Mouse (Mus musculus): ENCODE data around the gene F3. TPM values are rescaled to one million over a fixed set of nuclear protein-coding genes. Genes with fewer than 3 reads are reported as not detected.
"Not testable (repeated sequence)": the region's sequence is repeated elsewhere in the genome, so short reads cannot be mapped to it uniquely, and the experiment has no call there.

F3 gene
- total and polyA plus RNA-seq, 3 experiments = not detected

- no peak for TF ChIP-seq USF2 (IDR thresholded peaks at IDR 0.05; ENCODE audit: borderline replicate concordance in 1 of 2, insufficient read depth in 1 of 2, low read depth in 1 of 2, low read length in 2 of 2)
- TF ChIP-seq MAX (IDR thresholded peaks at IDR 0.05; ENCODE audit: low read length) = no peak
- peak; percentile 58 for TF ChIP-seq GATA1 (IDR thresholded peaks at IDR 0.05; ENCODE audit: low read depth, low read length)
- TF ChIP-seq KAT2A (conservative IDR thresholded peaks at IDR 0.05; ENCODE audit: low read depth, low read length) = no peak
- peak; percentile 86 for TF ChIP-seq ETS1 (IDR thresholded peaks at IDR 0.05; ENCODE audit: low read depth, low read length)
- TF ChIP-seq CHD2 (IDR thresholded peaks at IDR 0.05; ENCODE audit: low read length) = no peak
- no peak for TF ChIP-seq MAFK (IDR thresholded peaks at IDR 0.05; ENCODE audit: borderline replicate concordance, low read depth, low read length)
- no peak for TF ChIP-seq UBTF (IDR thresholded peaks at IDR 0.05; ENCODE audit: borderline replicate concordance, insufficient read depth, low read depth, low read length)
- no peak for TF ChIP-seq BHLHE40 (IDR thresholded peaks at IDR 0.05; ENCODE audit: borderline replicate concordance, low read depth, low read length)
- TF ChIP-seq MXI1 (IDR thresholded peaks at IDR 0.05; ENCODE audit: low read depth, low read length) = no peak
- no peak for TF ChIP-seq ZNF384 (IDR thresholded peaks at IDR 0.05; ENCODE audit: low read depth, low read length)
- no peak for TF ChIP-seq GABPA (IDR thresholded peaks at IDR 0.05; ENCODE audit: low read depth, low read length)
- TF ChIP-seq MAZ (IDR thresholded peaks at IDR 0.05; ENCODE audit: low read depth, low read length) = no peak
- no peak for TF ChIP-seq MYC (IDR thresholded peaks at IDR 0.05; ENCODE audit: low read depth, low read length)
- no peak for TF ChIP-seq SMC3 (IDR thresholded peaks at IDR 0.05; ENCODE audit: low read depth, low read length)
- TF ChIP-seq TCF12 (IDR thresholded peaks at IDR 0.05; ENCODE audit: low read depth, low read length) = 0 out of 2 replicates have a peak, but pooled peaks have one; percentile 20
- TF ChIP-seq ZKSCAN1 (IDR thresholded peaks at IDR 0.05; ENCODE audit: low read depth, low read length) = no peak
- no peak for TF ChIP-seq USF1 (IDR thresholded peaks at IDR 0.05; ENCODE audit: low read depth, low read length)
- TF ChIP-seq MYB (IDR thresholded peaks at IDR 0.05; ENCODE audit: low read depth, low read length) = peak; percentile 65
- no peak for TF ChIP-seq NELFE (IDR thresholded peaks at IDR 0.05; ENCODE audit: low read depth, low read length)
- TF ChIP-seq CTCF (IDR thresholded peaks at IDR 0.05 in 2 of 3, conservative IDR thresholded peaks at IDR 0.05 in 1 of 3; ENCODE audit: control insufficient read depth in 1 of 3, insufficient read depth in 1 of 3, low read depth in 2 of 3, low read length in 3 of 3, poor library complexity in 1 of 3, severe bottlenecking in 1 of 3) = no peak
- TF ChIP-seq SIN3A (IDR thresholded peaks at IDR 0.05; ENCODE audit: low read length) = peak; percentile 72; the same call in 1 of the 2 replicates
- TF ChIP-seq JUND (IDR thresholded peaks at IDR 0.05; ENCODE audit: low read depth, low read length) = no peak
- TF ChIP-seq TAL1 (IDR thresholded peaks at IDR 0.05; ENCODE audit: low read length) = no peak
Measured at GRCm38 (mm10) chr3:121766818-121767217, 43.5 kb downstream of the F3 start (continued).

- no peak overlapping the region for H3K9ac ChIP-seq (ENCODE audit: control insufficient read depth, low read depth, low read length, poor library complexity, severe bottlenecking)
- TF ChIP-seq MAZ (IDR thresholded peaks at IDR 0.05; ENCODE audit: low read depth, low read length) = no peak
- TF ChIP-seq BHLHE40 (IDR thresholded peaks at IDR 0.05; ENCODE audit: borderline replicate concordance, low read depth, low read length) = no peak
- TF ChIP-seq CHD1 (IDR thresholded peaks at IDR 0.05; ENCODE audit: low read depth, low read length) = no peak
- TF ChIP-seq MYC (IDR thresholded peaks at IDR 0.05; ENCODE audit: low read depth, low read length) = no peak
- no peak for TF ChIP-seq USF2 (IDR thresholded peaks at IDR 0.05; ENCODE audit: borderline replicate concordance in 1 of 2, insufficient read depth in 1 of 2, low read depth in 1 of 2, low read length in 2 of 2)
- no peak for TF ChIP-seq E2F4 (IDR thresholded peaks at IDR 0.05; ENCODE audit: borderline replicate concordance, low read depth, low read length)
- TF ChIP-seq NELFE (IDR thresholded peaks at IDR 0.05; ENCODE audit: low read depth, low read length) = no peak
- TF ChIP-seq GABPA (IDR thresholded peaks at IDR 0.05; ENCODE audit: low read depth, low read length) = no peak
- no peak for TF ChIP-seq GATA1 (IDR thresholded peaks at IDR 0.05; ENCODE audit: low read depth, low read length)
- TF ChIP-seq ZNF384 (IDR thresholded peaks at IDR 0.05; ENCODE audit: low read depth, low read length) = no peak
- no peak overlapping the region for H3K27ac ChIP-seq (ENCODE audit: control insufficient read depth, low read depth, low read length)
- H3K79me2 ChIP-seq (ENCODE audit: control insufficient read depth, insufficient read depth, low read length, poor library complexity) = no peaks in the 10 kb centered on the region
- H3K4me1 ChIP-seq (ENCODE audit: control insufficient read depth in 1 of 2, insufficient read depth in 2 of 2, low read length in 2 of 2) = peaks cover 16 to 27% of the 10 kb centered on the region in 2 experiments
- no peak for DNase-seq (ENCODE audit: low read depth, low spot score)
- no peak overlapping the region for H3K4me3 ChIP-seq (ENCODE audit: control insufficient read depth in 1 of 2, insufficient read depth in 1 of 2, low read depth in 2 of 2, low read length in 2 of 2)
- no peaks in the 10 kb centered on the region for H3K27me3 ChIP-seq (ENCODE audit: control insufficient read depth in 1 of 2, insufficient read depth in 2 of 2, low read length in 2 of 2)
- no peaks in the 10 kb centered on the region for H3K9me3 ChIP-seq (replicated peaks; ENCODE audit: insufficient read depth, low read length)
- peaks cover 4 to 20% of the 10 kb centered on the region in 2 experiments for H3K36me3 ChIP-seq (ENCODE audit: control insufficient read depth in 1 of 2, insufficient read depth in 2 of 2, low read length in 2 of 2)
Measured at GRCm38 (mm10) chr3:121768770-121769169, 45.4 kb downstream of the F3 start.

- DNase-seq (ENCODE audit: low read depth, low spot score); H3K4me3 ChIP-seq (ENCODE audit: control insufficient read depth in 1 of 2, insufficient read depth in 1 of 2, low read depth in 2 of 2, low read length in 2 of 2); H3K9ac ChIP-seq (ENCODE audit: control insufficient read depth, low read depth, low read length, poor library complexity, severe bottlenecking); H3K27ac ChIP-seq (ENCODE audit: control insufficient read depth, low read depth, low read length); H3K4me1 ChIP-seq (ENCODE audit: control insufficient read depth in 1 of 2, insufficient read depth in 2 of 2, low read length in 2 of 2); H3K9me3 ChIP-seq (replicated peaks; ENCODE audit: insufficient read depth, low read length); H3K79me2 ChIP-seq (ENCODE audit: control insufficient read depth, insufficient read depth, low read length, poor library complexity); H3K36me3 ChIP-seq (ENCODE audit: control insufficient read depth in 1 of 2, insufficient read depth in 2 of 2, low read length in 2 of 2); H3K27me3 ChIP-seq (ENCODE audit: control insufficient read depth in 1 of 2, insufficient read depth in 2 of 2, low read length in 2 of 2): not testable (repeated sequence)
Measured at GRCm38 (mm10) chr3:121773336-121773735, 50.0 kb downstream of the F3 start.

Measured in MEL (cell line).